Mouse (Mus musculus): ENCODE data around the gene Sesn1.

DNA sequence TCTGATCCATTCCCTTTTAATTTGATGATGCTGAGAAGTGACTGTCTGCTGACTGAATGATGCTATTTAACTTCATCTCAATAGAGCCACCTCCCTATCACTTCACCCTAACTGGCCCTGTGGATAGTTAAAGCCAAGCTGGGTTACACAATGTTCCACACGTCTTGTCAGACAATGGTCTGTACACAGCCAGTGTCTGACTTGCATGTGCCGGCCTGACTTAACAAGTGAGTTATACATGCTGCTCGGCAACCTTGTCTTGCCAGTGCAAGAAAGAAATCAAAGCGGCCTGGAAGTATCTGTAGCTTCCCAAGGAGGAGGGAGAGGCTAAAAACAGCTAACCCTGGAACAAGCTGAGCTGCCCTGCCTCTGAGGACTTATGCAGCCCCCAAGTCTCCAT lies 71.7 kb downstream of the Sesn1 start:
- TF ChIP-seq CTCF (IDR thresholded peaks at IDR 0.05): no peak
- no peak for TF ChIP-seq EP300 (IDR thresholded peaks at IDR 0.05)
